Mouse (Mus musculus) thymus, postnatal 10 days (tissue): ENCODE measurements at regions not wholly inside any gene's neighbourhood (a gene's known extent, or its start where the extent isn't known, plus 50 kb on each side); places are given as distances from the start of the nearest gene placed in this dataset.

Experiments
- DNase-seq, 2 experiments: peaks; one replicate each; pipeline ENCODE4 v3.0.0; 2021; ENCODE audit warnings: low spot score in 2 of 2

- DNase-seq = no peak
Observed at GRCm38 (mm10) chr7:116857141-116857540, 353.0 kb downstream of the Nucb2 start.

DNA sequence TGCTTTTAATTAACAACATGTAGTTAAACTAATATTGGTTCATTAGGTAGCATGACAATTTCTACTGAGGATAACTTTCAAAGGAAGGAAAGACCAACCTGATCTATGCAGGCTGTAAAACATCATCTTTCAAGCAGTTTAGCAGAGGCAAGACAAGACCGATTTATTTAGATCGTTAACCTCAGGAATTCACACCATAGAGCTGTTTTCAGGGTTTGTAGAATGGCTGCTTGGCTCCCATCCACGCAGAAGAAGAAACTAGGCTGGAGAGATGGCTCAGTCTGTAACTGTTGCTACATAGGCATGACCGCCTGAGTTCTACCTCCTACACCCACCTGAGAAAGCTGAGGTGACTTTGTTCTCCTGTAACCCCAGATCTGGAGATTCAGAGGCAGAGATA, 353.6 kb downstream of the Nucb2 start:
- DNase-seq = no peak

- DNase-seq = no peak
Observed at GRCm38 (mm10) chr7:116882268-116882964, 378.2 kb downstream of the Nucb2 start.

DNA sequence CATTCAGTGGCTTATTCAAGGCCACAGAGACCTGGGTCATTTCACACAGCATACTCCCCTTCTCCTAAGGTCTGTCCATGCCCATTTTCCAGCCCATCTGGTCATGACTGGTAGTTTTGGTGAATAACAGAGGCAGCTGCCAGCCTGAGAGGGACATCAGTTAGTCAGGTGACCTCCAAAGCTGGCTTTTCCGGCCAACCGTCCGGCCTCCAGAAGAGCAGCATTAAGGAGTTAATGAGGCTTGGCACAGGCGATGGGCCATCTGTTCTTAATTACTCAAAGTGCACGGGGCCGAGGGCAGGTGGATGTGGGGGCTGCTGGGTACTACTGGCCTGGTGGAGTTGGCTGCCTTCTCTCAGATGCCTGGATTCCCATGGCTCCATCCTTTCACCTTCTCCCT, 389.7 kb downstream of the Nucb2 start:
- DNase-seq = no peak

- DNase-seq = no peak
Observed at GRCm38 (mm10) chr7:116915797-116916196, 411.6 kb downstream of the Nucb2 start.

DNA sequence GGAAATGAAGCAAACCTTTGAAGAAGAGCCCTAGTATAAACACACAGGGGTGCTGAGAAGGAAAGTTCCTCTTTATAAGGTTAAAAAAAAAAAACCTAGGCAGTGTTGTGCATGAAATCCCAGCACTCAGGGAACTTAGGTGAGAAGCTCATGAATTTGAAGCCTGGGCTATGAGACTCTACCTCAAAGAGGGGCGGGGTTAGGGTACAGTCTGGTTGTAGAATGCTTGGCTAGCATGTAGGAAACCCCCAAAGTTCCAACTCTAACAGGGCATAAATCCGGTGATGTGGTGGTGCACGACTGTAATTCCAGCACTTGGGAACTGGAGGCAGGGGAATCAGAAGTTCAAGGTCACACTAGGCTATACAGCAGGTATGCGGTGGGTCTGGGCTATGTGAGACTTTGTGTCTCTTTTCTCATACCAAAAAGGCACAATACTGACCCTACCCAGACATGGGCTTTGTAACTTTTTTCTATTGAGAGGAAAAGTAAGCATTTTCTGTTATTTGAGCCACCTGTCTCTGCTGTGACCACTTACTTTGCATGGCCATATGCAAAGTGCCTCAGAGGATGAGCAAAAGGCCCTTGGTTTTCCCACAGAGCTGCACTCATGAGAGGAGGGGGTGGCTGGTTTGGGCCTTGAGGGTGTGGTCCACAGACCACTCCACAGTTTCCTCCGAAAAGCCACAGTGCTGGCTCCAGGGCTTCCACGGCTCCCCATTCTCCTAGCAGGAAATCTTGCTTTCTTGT, 413.9 kb downstream of the Nucb2 start:
- DNase-seq = no peak

DNA sequence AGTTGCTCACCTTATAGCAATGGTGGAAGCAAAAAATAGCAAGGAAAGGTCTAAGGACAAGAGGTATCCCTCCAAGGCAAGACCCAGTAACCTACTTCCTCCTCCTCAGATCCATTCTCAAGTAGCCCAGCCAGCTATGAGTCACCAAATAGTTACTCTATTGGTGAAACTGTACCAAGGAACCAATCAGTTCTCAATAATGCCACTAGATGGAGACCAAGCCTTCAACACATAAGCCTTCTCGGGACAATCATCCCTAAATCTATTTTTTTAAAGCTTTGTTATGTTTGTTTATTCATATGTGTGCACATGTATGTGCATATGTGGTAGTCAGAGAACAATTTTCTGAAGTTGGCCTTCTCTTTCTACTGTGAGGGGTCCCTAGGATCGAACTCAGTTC, 434.3 kb upstream of the Xylt1 start:
- no peak for DNase-seq

DNA sequence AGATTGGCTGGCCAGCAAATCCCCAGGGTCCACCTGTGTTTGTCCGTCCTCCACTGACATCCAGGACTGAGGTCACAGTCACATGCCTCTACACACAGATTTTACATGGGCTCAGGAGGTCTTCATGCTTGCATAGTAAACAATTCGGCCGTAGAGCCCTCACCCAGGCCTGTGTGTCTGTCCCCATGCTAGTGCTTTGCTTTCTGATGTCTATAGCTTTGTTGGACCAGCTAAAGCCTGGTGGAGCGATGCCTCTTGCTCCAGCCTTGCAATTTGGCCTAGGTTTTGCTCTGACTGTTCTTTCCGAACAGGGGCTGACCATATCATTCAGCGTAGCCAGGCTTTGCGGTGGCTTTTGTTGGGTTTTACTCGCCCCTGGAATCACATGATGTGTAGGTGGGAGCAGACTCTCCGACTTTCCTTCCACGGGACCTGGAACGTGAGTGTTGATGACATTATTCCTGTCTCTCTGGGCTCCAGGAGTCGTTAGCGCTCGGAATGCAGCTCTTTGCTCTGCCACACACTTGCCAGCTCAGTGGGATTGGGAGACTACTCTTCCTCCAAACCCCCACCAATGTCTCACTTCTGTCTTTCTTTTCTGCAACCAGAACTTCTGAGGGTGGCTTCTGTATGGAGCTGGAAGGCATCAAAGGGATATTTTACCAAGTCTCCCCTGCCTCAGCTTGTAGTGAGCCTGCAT, 421.4 kb upstream of the Xylt1 start:
- no peak for DNase-seq

GRCm38 (mm10) chr7:116963839-116964238, 416.9 kb upstream of the Xylt1 start:
- no peak for DNase-seq

DNA sequence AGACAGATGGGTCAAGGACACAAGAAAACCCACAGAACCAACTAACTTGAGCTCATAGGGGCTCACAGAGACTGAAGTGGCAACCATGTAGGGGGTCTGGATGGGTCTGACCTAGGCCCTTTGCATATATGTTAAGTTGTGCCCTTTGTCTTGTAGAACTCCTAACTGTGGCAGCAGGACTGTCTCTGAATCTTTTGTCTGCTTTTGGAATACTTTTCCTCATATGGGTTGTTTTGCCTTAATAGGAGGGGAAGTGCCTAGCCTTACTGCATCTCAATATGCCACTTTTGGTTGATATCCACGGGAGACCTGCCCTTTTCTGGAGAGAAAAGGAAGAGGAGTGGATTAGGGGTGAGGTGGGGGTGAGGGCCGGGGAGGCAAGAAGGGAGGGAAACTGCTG, 389.4 kb upstream of the Xylt1 start:
- DNase-seq = no peak

GRCm38 (mm10) chr7:116992166-116992565, 388.6 kb upstream of the Xylt1 start:
- no peak for DNase-seq

GRCm38 (mm10) chr7:116995770-116996169, 385.0 kb upstream of the Xylt1 start:
- no peak for DNase-seq

- no peak for DNase-seq
Observed at GRCm38 (mm10) chr7:117003167-117003566, 377.6 kb upstream of the Xylt1 start.

DNA sequence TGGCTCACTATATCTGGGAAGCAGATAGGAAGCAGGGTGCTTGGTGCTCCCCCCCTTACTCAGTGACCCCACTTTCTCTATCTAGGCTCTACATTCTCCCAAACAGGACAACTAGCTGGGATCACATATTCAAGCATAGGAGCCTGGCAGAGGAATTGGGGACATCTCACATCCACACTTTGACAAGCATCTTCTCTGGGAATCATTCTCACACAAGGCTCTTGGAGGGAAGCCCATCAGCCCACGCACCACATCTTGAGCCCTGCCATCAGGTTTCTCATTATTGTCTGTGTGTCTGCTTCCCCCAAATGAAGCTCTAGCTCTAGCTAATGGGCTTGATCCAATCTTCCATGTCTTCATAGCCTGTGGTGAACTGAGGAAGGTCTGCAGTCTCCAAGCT, 362.4 kb upstream of the Xylt1 start:
- no peak for DNase-seq

GRCm38 (mm10) chr7:117021716-117022115, 359.1 kb upstream of the Xylt1 start:
- DNase-seq = no peak

DNA sequence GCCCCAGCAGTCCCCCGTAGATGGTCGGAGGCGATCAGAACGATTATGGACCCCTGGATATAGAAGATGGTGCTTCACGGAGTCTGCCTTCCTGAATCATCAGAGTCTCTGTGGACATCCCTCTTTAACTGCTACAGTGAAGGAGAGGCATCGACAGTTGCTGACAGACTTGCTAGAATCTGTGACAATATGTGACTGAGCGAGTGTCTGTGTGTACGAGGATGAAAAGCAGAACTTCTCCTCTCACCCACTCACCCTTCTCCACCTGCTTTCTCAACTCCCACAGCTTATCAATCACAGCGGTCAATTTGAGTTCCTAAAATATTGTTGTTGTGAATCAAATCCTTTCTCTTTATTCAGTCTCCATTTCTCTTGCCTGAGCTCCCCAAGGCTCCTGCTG, 335.9 kb upstream of the Xylt1 start:
- no peak for DNase-seq

- DNase-seq = no peak
Observed at GRCm38 (mm10) chr7:117049249-117049648, 331.5 kb upstream of the Xylt1 start.

- no peak for DNase-seq
Observed at GRCm38 (mm10) chr7:117065771-117066170, 315.0 kb upstream of the Xylt1 start.

DNA sequence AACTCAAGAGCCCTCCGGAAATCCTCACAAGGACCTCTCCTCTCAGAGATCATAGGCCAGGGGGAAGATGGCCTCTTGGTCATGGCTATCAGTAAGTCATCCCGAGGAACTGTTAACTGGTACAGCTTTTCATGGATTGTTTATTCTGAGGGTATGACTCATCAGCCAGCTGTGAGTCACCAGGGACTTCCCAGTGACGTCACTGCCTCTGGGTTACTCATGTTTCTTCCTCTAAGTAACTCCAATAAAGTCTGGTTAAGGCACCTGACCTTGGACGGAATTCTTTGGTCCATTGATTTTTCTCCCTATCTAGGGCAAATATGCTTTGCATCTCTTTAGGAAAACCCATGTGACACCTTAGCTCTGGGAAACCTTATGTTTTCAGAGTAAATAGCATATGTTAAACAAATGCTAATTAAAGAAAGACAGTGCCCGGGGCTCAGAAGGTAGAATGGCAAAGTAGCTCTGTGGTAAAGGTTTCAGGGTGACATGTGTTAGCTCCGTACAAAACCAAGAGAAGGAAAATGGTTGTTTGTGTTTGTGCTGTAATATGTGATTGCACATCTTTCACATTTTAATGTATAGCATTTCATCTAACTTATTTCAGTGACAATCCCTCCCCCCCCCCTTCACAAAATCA, 289.7 kb upstream of the Xylt1 start:
- DNase-seq = no peak

DNA sequence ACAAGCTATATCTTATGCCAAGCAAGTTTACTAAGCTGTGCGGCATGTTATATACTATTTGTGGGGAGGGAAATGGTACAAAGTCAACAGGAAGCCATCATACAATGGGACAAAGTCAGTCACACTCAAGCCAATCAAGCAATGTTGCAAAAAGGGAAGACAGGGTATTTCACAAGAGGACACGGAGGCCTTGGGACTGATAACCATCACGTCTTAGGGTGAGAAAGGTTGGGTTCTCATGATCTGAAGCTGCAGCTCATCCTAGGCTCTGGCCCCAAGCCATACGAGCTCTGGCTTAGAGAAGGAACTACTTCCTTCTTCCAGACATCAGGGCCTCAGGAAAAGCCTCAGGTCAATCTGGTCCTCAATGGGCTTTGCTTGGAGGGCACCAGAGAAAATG, 287.9 kb upstream of the Xylt1 start:
- no peak for DNase-seq

DNA sequence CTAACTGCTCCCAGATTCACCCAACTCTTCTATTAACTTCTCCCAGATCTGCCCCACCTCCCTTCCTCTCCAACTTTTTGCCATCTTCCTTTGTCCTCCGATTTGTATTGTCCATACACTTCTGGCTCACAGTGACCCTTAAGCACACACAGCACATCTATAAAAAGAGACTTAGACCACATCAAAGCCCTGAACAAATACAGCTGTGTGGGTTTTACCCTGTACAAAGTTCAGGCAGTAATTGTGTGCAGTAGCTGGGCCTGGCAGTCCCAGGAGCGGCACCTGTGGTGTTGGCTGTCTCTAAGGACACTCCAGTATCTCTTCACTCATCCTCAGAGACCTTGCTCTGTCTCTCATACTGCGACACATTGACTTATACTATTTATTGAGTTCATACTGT, 283.2 kb upstream of the Xylt1 start:
- DNase-seq = no peak

GRCm38 (mm10) chr7:117099041-117099440, 281.7 kb upstream of the Xylt1 start:
- DNase-seq = no peak
